Mouse (Mus musculus) lung, adult 2 months (tissue): ENCODE measurements around the gene Neurod4.

Source experiments
- CTCF ChIP-seq: fragments of 200-500 bp; IDR thresholded peaks from 2 replicates; pipeline ENCODE4 v1.5.1; 2011; ENCODE audit warnings: mild to moderate bottlenecking, low read length, control low read depth; ENCODE audit not compliant: insufficient read depth
- POLR2A ChIP-seq: fragments of 200-500 bp; IDR thresholded peaks from 2 replicates; pipeline ENCODE4 v1.6.1; 2011; ENCODE audit warnings: low read depth, mild to moderate bottlenecking, control low read depth, low read length, borderline replicate concordance; ENCODE audit errors: extremely low read depth

DNA sequence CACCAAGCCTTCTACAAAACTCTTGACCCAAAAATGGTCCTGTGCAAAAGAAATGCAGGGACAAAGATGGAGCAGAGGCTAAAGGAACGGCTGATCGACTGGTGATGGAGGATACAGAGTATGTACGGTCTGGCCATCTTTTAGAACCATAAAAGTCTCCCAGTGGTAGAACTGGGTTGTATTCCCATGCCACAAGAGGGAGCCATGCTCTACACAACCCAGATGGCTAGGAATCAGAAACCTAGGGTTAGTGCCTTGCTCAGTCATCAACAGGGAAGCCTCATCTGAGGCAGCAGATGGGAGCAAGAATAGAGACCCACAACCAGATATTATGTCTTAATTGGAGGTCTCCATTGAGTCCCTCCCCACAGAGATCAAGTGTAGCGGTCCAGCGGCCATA, 50.5 kb downstream of the Neurod4 start:
- TF ChIP-seq CTCF (no peak), POLR2A (no peak)
